Mouse (Mus musculus) intestine, postnatal 0 days (tissue): Measurements from ENCODE around the gene Zfp523. TPM values are rescaled to one million over a fixed set of nuclear protein-coding genes. Genes with fewer than 3 reads are reported as not detected.

Experiments used
- ATAC-seq: fragments of 200-750 bp; cut with Nextera tagmentation; 2 replicates; pipeline ENCODE4 v1.8.0; 2017; ENCODE audit warnings: mild to moderate bottlenecking, moderate TSS enrichment, moderate library complexity
- H3K27ac ChIP-seq: fragments of 300-500 bp; sonication (generic); 2 replicates; pipeline ENCODE4 v1.5.1; 2014; ENCODE audit warnings: mild to moderate bottlenecking, low read depth, low read length, moderate library complexity
- H3K27me3 ChIP-seq: fragments of 300-500 bp; sonication (generic); replicated peaks from 2 replicates; pipeline ENCODE4 v1.6.1; 2014; ENCODE audit warnings: low read length, mixed read lengths; ENCODE audit not compliant: control insufficient read depth, insufficient read depth
- H3K36me3 ChIP-seq: fragments of 300-500 bp; sonication (generic); 2 replicates; pipeline ENCODE4 v1.6.1; 2014; ENCODE audit warnings: mild to moderate bottlenecking, moderate library complexity; ENCODE audit not compliant: control insufficient read depth, insufficient read depth
- H3K4me1 ChIP-seq: fragments of 300-500 bp; sonication (generic); replicated peaks from 2 replicates; pipeline ENCODE4 v1.6.1; 2014; ENCODE audit warnings: antibody characterized with exemption, low read length, mixed read lengths; ENCODE audit not compliant: control insufficient read depth, insufficient read depth
- H3K4me2 ChIP-seq: fragments of 300-500 bp; sonication (generic); replicated peaks from 2 replicates; pipeline ENCODE4 v1.6.1; 2014; ENCODE audit warnings: low read depth, mild to moderate bottlenecking, moderate library complexity
- H3K4me3 ChIP-seq: fragments of 300-500 bp; sonication (generic); 2 replicates; pipeline ENCODE4 v1.5.1; 2014; ENCODE audit warnings: low read depth, low read length
- H3K9ac ChIP-seq: fragments of 300-500 bp; sonication (generic); 2 replicates; pipeline ENCODE4 v1.6.1; 2014; ENCODE audit warnings: mild to moderate bottlenecking, low read depth, low read length
- H3K9me3 ChIP-seq: fragments of 300-500 bp; sonication (generic); 2 replicates; pipeline ENCODE4 v1.6.1; 2016; ENCODE audit warnings: mixed run types; ENCODE audit not compliant: control insufficient read depth
- CTCF ChIP-seq: sonication (generic); IDR thresholded peaks from 2 replicates; pipeline ENCODE4 v1.5.1; 2016; ENCODE audit warnings: low read depth, mild to moderate bottlenecking, control low read depth, antibody characterized with exemption, moderate library complexity
- WGBS: fragments of 180-500 bp; shearing (Covaris S2); extraction: QIAGEN DNeasy Blood & Tissue Kit; methylation state at CpG from one replicate; pipeline ENCODE4 v1.1.7; 2014; 5-methylcytosine and 5-hydroxymethylcytosine counted together
- polyA plus RNA-seq: library from polyadenylated mRNA; unstranded; fragments of >200 nt; fragmentation: Nextera tagmentation; extraction: Ambion mirVana; gene quantifications from 2 replicates; pipeline ENCODE4 v1.2.1, GENCODE M21; 2015

Zfp523 gene
- polyA plus RNA-seq, 1 experiment from 2014 or later, result 11.6 TPM

DNA sequence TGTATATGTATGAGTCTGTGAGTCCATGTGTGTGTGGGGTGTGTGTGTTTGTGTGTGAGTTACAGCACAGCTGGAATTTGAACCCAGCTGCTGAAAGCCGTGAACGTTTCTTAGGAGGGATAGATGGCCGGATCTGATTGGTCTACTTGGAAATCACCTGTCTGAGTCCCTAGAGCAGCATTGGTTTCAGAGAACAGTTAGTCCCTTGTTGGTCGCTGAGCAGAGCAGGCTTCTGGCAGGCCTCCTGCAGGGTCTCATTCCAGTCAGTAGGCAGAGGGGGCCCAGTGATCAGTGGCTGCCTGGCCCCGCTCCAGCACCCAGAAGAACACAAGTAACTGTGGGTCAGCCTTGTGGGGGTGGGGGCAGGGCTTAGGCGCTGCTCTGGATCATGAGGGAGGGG, 67.8 kb downstream of the Zfp523 start:
- Histone ChIP-seq H3K4me1 (0 out of 2 replicates have a peak, but pooled peaks cover 4% of the 10 kb centered on the region), H3K9ac (no peak overlapping the region), H3K4me3 (no peak overlapping the region), H3K27me3 (no peaks in the 10 kb centered on the region), H3K4me2 (no peak overlapping the region), H3K36me3 (peaks cover 31% of the 10 kb centered on the region), H3K27ac (no peak overlapping the region), H3K9me3 (no peaks in the 10 kb centered on the region)
- TF ChIP-seq CTCF, result no peak
- 42% methylated on average over 6 of the region's 6 CpGs for WGBS
- ATAC-seq, result peak; percentile 13; the same call in 1 of the 2 replicates

DNA sequence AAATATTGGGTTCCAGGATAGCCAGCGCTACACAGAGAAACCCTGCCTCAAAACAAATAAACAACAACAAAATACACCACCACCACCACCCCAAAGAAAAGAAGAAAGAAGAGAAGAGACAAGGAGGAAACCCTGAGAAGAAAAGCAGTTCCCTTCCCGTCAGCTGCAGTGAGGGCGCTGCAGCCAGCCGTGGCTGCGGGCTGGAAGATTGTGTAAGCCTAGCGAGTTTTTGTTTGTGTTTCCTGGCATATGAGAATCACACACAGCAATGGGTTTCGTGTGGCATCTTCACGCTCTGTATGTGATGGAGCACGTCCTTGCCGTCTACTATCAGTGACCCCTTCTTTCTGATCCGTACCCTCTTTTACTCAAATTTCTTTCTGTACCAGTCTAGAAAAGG, 69.7 kb downstream of the Zfp523 start:
- Histone ChIP-seq H3K9ac (no peak overlapping the region), H3K4me1 (0 out of 2 replicates have a peak, but pooled peaks cover 4% of the 10 kb centered on the region), H3K27me3 (no peaks in the 10 kb centered on the region), H3K4me3 (no peak overlapping the region), H3K9me3 (no peaks in the 10 kb centered on the region), H3K27ac (no peak overlapping the region), H3K36me3 (peaks cover 19% of the 10 kb centered on the region), H3K4me2 (no peak overlapping the region)
- WGBS, result 68% methylated on average over 11 of the region's 11 CpGs
- ATAC-seq, result no peak
- TF ChIP-seq CTCF, result 0 out of 2 replicates have a peak, but pooled peaks have one; percentile 11

DNA sequence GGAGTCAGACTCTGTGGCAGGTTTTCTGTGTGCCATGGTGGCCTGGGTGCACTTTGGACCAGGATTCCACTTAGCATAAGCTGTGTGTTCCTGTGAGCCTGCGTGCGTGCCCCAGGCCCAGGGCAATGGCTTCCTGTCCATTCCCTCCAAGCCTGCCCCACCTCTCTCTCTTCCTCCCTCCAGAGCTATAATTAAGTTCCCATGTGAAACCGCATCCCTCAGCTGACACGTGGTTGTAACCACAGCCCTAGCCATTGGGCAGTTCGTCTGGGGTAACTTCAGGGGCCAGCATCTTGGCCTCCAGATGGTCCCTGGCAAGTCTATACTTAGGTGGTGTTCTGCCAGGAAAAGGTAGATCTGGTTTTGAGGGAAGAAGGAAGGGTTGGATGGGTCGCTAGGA, 70.7 kb downstream of the Zfp523 start:
- 64% methylated on average over 6 of the region's 6 CpGs for WGBS
- no peak overlapping the region for H3K4me3 ChIP-seq
- 0 out of 2 replicates have a peak, but pooled peaks cover 4% of the 10 kb centered on the region for H3K4me1 ChIP-seq
- H3K36me3 ChIP-seq, result peaks cover 19% of the 10 kb centered on the region
- no peak overlapping the region for H3K27ac ChIP-seq
- peak; percentile 32 for ATAC-seq
- no peak overlapping the region for H3K4me2 ChIP-seq
- no peaks in the 10 kb centered on the region for H3K9me3 ChIP-seq
- no peak for TF ChIP-seq CTCF
- no peaks in the 10 kb centered on the region for H3K27me3 ChIP-seq
- no peak overlapping the region for H3K9ac ChIP-seq

DNA sequence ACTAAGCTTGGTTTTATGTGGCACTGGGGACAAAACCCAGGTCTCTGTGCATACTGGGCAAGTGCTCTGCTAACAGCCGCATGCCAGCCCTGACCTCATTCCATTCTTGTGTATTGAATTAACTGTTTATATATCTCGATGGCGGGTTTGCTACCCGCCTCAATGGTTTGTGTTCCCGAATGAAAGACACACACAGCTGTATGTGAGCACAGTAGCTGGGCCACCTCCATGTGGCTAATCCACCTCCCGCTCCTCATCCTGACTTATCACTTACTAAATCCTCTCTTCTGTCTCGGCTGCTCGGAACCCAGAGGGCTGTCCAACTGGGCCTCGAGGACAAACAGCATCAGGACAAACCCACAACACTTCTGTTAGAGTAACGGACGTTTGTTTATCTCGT, 72.1 kb downstream of the Zfp523 start:
- ATAC-seq, result no peak
- H3K27ac ChIP-seq, result no peak overlapping the region
- H3K4me1 ChIP-seq, result 0 out of 2 replicates have a peak, but pooled peaks cover 4% of the 10 kb centered on the region
- no peak overlapping the region for H3K4me3 ChIP-seq
- no peak overlapping the region for H3K9ac ChIP-seq
- peaks cover 19% of the 10 kb centered on the region for H3K36me3 ChIP-seq
- H3K27me3 ChIP-seq, result no peaks in the 10 kb centered on the region
- H3K4me2 ChIP-seq, result no peak overlapping the region
- 63% methylated on average over 12 of the region's 12 CpGs for WGBS
- TF ChIP-seq CTCF, result no peak
- H3K9me3 ChIP-seq, result no peaks in the 10 kb centered on the region

GRCm38 (mm10) chr17:28251579-28252280, 74.8 kb downstream of the Zfp523 start:
- no peak overlapping the region for H3K4me2 ChIP-seq
- TF ChIP-seq CTCF, result no peak
- 74% methylated on average over 12 of the region's 12 CpGs for WGBS
- ATAC-seq, result no peak
- no peak overlapping the region for H3K4me3 ChIP-seq
- H3K4me1 ChIP-seq, result no peaks in the 10 kb centered on the region
- H3K9ac ChIP-seq, result no peak overlapping the region
- H3K36me3 ChIP-seq, result peaks cover 10% of the 10 kb centered on the region; the same call in 1 of the 2 replicates
- no peaks in the 10 kb centered on the region for H3K9me3 ChIP-seq
- H3K27ac ChIP-seq, result no peak overlapping the region
- no peaks in the 10 kb centered on the region for H3K27me3 ChIP-seq

DNA sequence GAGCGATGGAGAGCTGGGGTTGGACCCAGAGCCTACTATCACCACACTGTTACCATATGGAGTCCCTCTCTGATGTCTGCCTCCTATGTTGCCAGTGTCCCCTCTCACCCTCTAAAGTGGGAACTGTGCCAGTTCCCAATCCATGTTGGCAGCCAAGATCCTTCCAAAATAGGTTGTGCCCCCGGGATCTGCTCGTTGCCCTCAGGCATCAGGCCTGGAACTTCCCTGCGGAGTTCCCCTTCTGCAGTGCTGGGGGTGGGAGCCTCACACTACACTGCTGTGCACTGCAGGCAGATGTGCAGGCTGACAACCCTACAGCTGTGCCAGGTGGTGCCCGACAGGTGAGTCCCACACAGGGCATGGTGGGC, 75.3 kb downstream of the Zfp523 start:
- TF ChIP-seq CTCF, result no peak
- Histone ChIP-seq H3K4me2 (no peak overlapping the region), H3K4me3 (no peak overlapping the region), H3K27me3 (no peaks in the 10 kb centered on the region), H3K27ac (no peak overlapping the region), H3K4me1 (no peaks in the 10 kb centered on the region), H3K9me3 (no peaks in the 10 kb centered on the region), H3K9ac (no peak overlapping the region), H3K36me3 (peaks cover 10% of the 10 kb centered on the region; the same call in 1 of the 2 replicates)
- WGBS, result 83% methylated on average over 5 of the region's 5 CpGs
- ATAC-seq, result no peak
